Mouse (Mus musculus): ENCODE measurements around the gene Paqr5. TPM values are rescaled to one million over a fixed set of nuclear protein-coding genes. Genes with fewer than 3 reads are reported as not detected.

Gene Paqr5
- polyA plus RNA-seq, 1 experiment, result 0.93 TPM

- TF ChIP-seq EP300 (IDR thresholded peaks at IDR 0.05; ENCODE audit: insufficient read depth, low read depth, low read length), result no peak
- no peak for TF ChIP-seq CTCF (IDR thresholded peaks at IDR 0.05; ENCODE audit: low read depth, low read length)
- no peak for TF ChIP-seq POLR2A (IDR thresholded peaks at IDR 0.05; ENCODE audit: insufficient read depth, low read length)
- Histone ChIP-seq H3K27me3 (ENCODE audit: control insufficient read depth, insufficient read depth, low read length, poor library complexity, severe bottlenecking) (no peaks in the 10 kb centered on the region), H3K36me3 (ENCODE audit: control insufficient read depth, insufficient read depth, low read length, poor library complexity, severe bottlenecking) (no peaks in the 10 kb centered on the region), H3K4me3 (ENCODE audit: low read depth, low read length) (no peak overlapping the region), H3K9me3 (replicated peaks; ENCODE audit: control insufficient read depth, insufficient read depth, low read length, poor library complexity, severe bottlenecking) (no peaks in the 10 kb centered on the region), H3K27ac (ENCODE audit: insufficient read depth, low read length) (no peak overlapping the region), H3K4me1 (ENCODE audit: control insufficient read depth, insufficient read depth, low read length) (no peaks in the 10 kb centered on the region), H3K9ac (ENCODE audit: low read depth, poor library complexity, severe bottlenecking) (no peak overlapping the region)
These were observed 1.4 kb upstream of the Paqr5 start for GRCm38 (mm10) chr9:62028072-62028471.

GRCm38 (mm10) chr9:62025056-62025455, 1.6 kb downstream of the Paqr5 start:
- TF ChIP-seq EP300 (IDR thresholded peaks at IDR 0.05; ENCODE audit: insufficient read depth, low read depth, low read length) (no peak), CTCF (IDR thresholded peaks at IDR 0.05; ENCODE audit: low read depth, low read length) (no peak), POLR2A (IDR thresholded peaks at IDR 0.05; ENCODE audit: insufficient read depth, low read length) (no peak)
- Histone ChIP-seq H3K9me3 (replicated peaks; ENCODE audit: control insufficient read depth, insufficient read depth, low read length, poor library complexity, severe bottlenecking) (no peaks in the 10 kb centered on the region), H3K36me3 (ENCODE audit: control insufficient read depth, insufficient read depth, low read length, poor library complexity, severe bottlenecking) (no peaks in the 10 kb centered on the region), H3K4me1 (ENCODE audit: control insufficient read depth, insufficient read depth, low read length) (no peaks in the 10 kb centered on the region), H3K9ac (ENCODE audit: low read depth, poor library complexity, severe bottlenecking) (no peak overlapping the region), H3K27ac (ENCODE audit: insufficient read depth, low read length) (no peak overlapping the region), H3K4me3 (ENCODE audit: low read depth, low read length) (no peak overlapping the region), H3K27me3 (ENCODE audit: control insufficient read depth, insufficient read depth, low read length, poor library complexity, severe bottlenecking) (no peaks in the 10 kb centered on the region)

- Histone ChIP-seq H3K27ac (ENCODE audit: insufficient read depth, low read length) (no peak overlapping the region), H3K36me3 (ENCODE audit: control insufficient read depth, insufficient read depth, low read length, poor library complexity, severe bottlenecking) (no peaks in the 10 kb centered on the region), H3K4me3 (ENCODE audit: low read depth, low read length) (no peak overlapping the region), H3K9ac (ENCODE audit: low read depth, poor library complexity, severe bottlenecking) (no peak overlapping the region), H3K27me3 (ENCODE audit: control insufficient read depth, insufficient read depth, low read length, poor library complexity, severe bottlenecking) (no peaks in the 10 kb centered on the region), H3K9me3 (replicated peaks; ENCODE audit: control insufficient read depth, insufficient read depth, low read length, poor library complexity, severe bottlenecking) (no peaks in the 10 kb centered on the region), H3K4me1 (ENCODE audit: control insufficient read depth, insufficient read depth, low read length) (no peaks in the 10 kb centered on the region)
- TF ChIP-seq EP300 (IDR thresholded peaks at IDR 0.05; ENCODE audit: insufficient read depth, low read depth, low read length) (no peak), POLR2A (IDR thresholded peaks at IDR 0.05; ENCODE audit: insufficient read depth, low read length) (no peak), CTCF (IDR thresholded peaks at IDR 0.05; ENCODE audit: low read depth, low read length) (no peak)
These were observed 2.8 kb downstream of the Paqr5 start for GRCm38 (mm10) chr9:62023879-62024278.

GRCm38 (mm10) chr9:62022961-62023680, 3.5 kb downstream of the Paqr5 start:
- Histone ChIP-seq H3K9me3 (replicated peaks; ENCODE audit: control insufficient read depth, insufficient read depth, low read length, poor library complexity, severe bottlenecking) (no peaks in the 10 kb centered on the region), H3K9ac (ENCODE audit: low read depth, poor library complexity, severe bottlenecking) (no peak overlapping the region), H3K4me1 (ENCODE audit: control insufficient read depth, insufficient read depth, low read length) (no peaks in the 10 kb centered on the region), H3K27ac (ENCODE audit: insufficient read depth, low read length) (no peak overlapping the region), H3K4me3 (ENCODE audit: low read depth, low read length) (no peak overlapping the region), H3K36me3 (ENCODE audit: control insufficient read depth, insufficient read depth, low read length, poor library complexity, severe bottlenecking) (no peaks in the 10 kb centered on the region), H3K27me3 (ENCODE audit: control insufficient read depth, insufficient read depth, low read length, poor library complexity, severe bottlenecking) (no peaks in the 10 kb centered on the region)
- TF ChIP-seq EP300 (IDR thresholded peaks at IDR 0.05; ENCODE audit: insufficient read depth, low read depth, low read length), result no peak
- TF ChIP-seq CTCF (IDR thresholded peaks at IDR 0.05; ENCODE audit: low read depth, low read length), result no peak
- no peak for TF ChIP-seq POLR2A (IDR thresholded peaks at IDR 0.05; ENCODE audit: insufficient read depth, low read length)

GRCm38 (mm10) chr9:62021583-62022120, 5.0 kb downstream of the Paqr5 start:
- TF ChIP-seq EP300 (IDR thresholded peaks at IDR 0.05; ENCODE audit: insufficient read depth, low read depth, low read length), result no peak
- TF ChIP-seq POLR2A (IDR thresholded peaks at IDR 0.05; ENCODE audit: insufficient read depth, low read length), result no peak
- TF ChIP-seq CTCF (IDR thresholded peaks at IDR 0.05; ENCODE audit: low read depth, low read length), result no peak
- H3K9me3 ChIP-seq (replicated peaks; ENCODE audit: control insufficient read depth, insufficient read depth, low read length, poor library complexity, severe bottlenecking), result no peaks in the 10 kb centered on the region
- no peak overlapping the region for H3K27ac ChIP-seq (ENCODE audit: insufficient read depth, low read length)
- no peaks in the 10 kb centered on the region for H3K27me3 ChIP-seq (ENCODE audit: control insufficient read depth, insufficient read depth, low read length, poor library complexity, severe bottlenecking)
- no peaks in the 10 kb centered on the region for H3K36me3 ChIP-seq (ENCODE audit: control insufficient read depth, insufficient read depth, low read length, poor library complexity, severe bottlenecking)
- no peak overlapping the region for H3K4me3 ChIP-seq (ENCODE audit: low read depth, low read length)
- H3K9ac ChIP-seq (ENCODE audit: low read depth, poor library complexity, severe bottlenecking), result no peak overlapping the region
- no peaks in the 10 kb centered on the region for H3K4me1 ChIP-seq (ENCODE audit: control insufficient read depth, insufficient read depth, low read length)

- H3K4me1 ChIP-seq (ENCODE audit: control insufficient read depth, insufficient read depth, low read length), result no peaks in the 10 kb centered on the region
- no peaks in the 10 kb centered on the region for H3K36me3 ChIP-seq (ENCODE audit: control insufficient read depth, insufficient read depth, low read length, poor library complexity, severe bottlenecking)
- no peak for TF ChIP-seq POLR2A (IDR thresholded peaks at IDR 0.05; ENCODE audit: insufficient read depth, low read length)
- TF ChIP-seq EP300 (IDR thresholded peaks at IDR 0.05; ENCODE audit: insufficient read depth, low read depth, low read length), result no peak
- no peak for TF ChIP-seq CTCF (IDR thresholded peaks at IDR 0.05; ENCODE audit: low read depth, low read length)
- no peaks in the 10 kb centered on the region for H3K27me3 ChIP-seq (ENCODE audit: control insufficient read depth, insufficient read depth, low read length, poor library complexity, severe bottlenecking)
- no peaks in the 10 kb centered on the region for H3K9me3 ChIP-seq (replicated peaks; ENCODE audit: control insufficient read depth, insufficient read depth, low read length, poor library complexity, severe bottlenecking)
- H3K9ac ChIP-seq (ENCODE audit: low read depth, poor library complexity, severe bottlenecking), result no peak overlapping the region
- H3K27ac ChIP-seq (ENCODE audit: insufficient read depth, low read length), result no peak overlapping the region
- H3K4me3 ChIP-seq (ENCODE audit: low read depth, low read length), result no peak overlapping the region
These were observed 6.4 kb downstream of the Paqr5 start for GRCm38 (mm10) chr9:62020259-62020658.

Measured in ES-Bruce4 (cell line).